Mouse (Mus musculus) stomach, embryonic 15.5 days (tissue): Measurements from ENCODE around the gene Kif26b. TPM values are rescaled to one million over a fixed set of nuclear protein-coding genes. Genes with fewer than 3 reads are reported as not detected.

Experiments used
- ATAC-seq: fragments of 200-750 bp; cut with Nextera tagmentation; 2 replicates; pipeline ENCODE4 v1.8.0; 2017; ENCODE audit warnings: low read depth, moderate number of reproducible peaks, moderate TSS enrichment; ENCODE audit not compliant: insufficient read depth, low FRiP score
- H3K27ac ChIP-seq: fragments of 300-500 bp; sonication (generic); 2 replicates; pipeline ENCODE4 v1.5.1; 2015; ENCODE audit warnings: mild to moderate bottlenecking, inconsistent platforms
- H3K27me3 ChIP-seq: fragments of 300-500 bp; sonication (generic); replicated peaks from 2 replicates; pipeline ENCODE4 v1.6.1; 2015; ENCODE audit warnings: inconsistent platforms
- H3K36me3 ChIP-seq: fragments of 300-500 bp; sonication (generic); 2 replicates; pipeline ENCODE4 v1.6.1; 2015; ENCODE audit warnings: inconsistent platforms
- H3K4me1 ChIP-seq: fragments of 300-500 bp; sonication (generic); 2 replicates; pipeline ENCODE4 v1.6.1; 2015; ENCODE audit warnings: inconsistent platforms
- H3K4me2 ChIP-seq: fragments of 300-500 bp; sonication (generic); 2 replicates; pipeline ENCODE4 v1.6.1; 2015; ENCODE audit warnings: mild to moderate bottlenecking, inconsistent platforms
- H3K4me3 ChIP-seq: fragments of 300-500 bp; sonication (generic); replicated peaks from 2 replicates; pipeline ENCODE4 v1.5.1; 2015; ENCODE audit warnings: inconsistent platforms
- H3K9ac ChIP-seq: fragments of 300-500 bp; sonication (generic); 2 replicates; pipeline ENCODE4 v1.6.1; 2015; ENCODE audit warnings: inconsistent platforms
- H3K9me3 ChIP-seq: fragments of 300-500 bp; sonication (generic); 2 replicates; pipeline ENCODE4 v1.6.1; 2016; ENCODE audit warnings: inconsistent platforms
- WGBS: fragments of 180-500 bp; shearing (Covaris S2); methylation state at CpG from one replicate; pipeline ENCODE4 v1.1.7; 2015; 5-methylcytosine and 5-hydroxymethylcytosine counted together
- polyA plus RNA-seq: library from polyadenylated mRNA; unstranded; fragments of >200 nt; fragmentation: Nextera tagmentation; extraction: Ambion mirVana; gene quantifications from 2 replicates; pipeline ENCODE4 v1.2.1, GENCODE M21; 2015

Gene Kif26b
- polyA plus RNA-seq, 1 experiment from 2014 or later = 3.4 TPM

GRCm38 (mm10) chr1:178840311-178840710, 311.4 kb downstream of the Kif26b start:
- H3K4me1 ChIP-seq = no peaks in the 10 kb centered on the region
- H3K27ac ChIP-seq = no peak overlapping the region
- H3K4me3 ChIP-seq = no peak overlapping the region
- 64% methylated on average over 7 of the region's 7 CpGs for WGBS
- H3K27me3 ChIP-seq = no peaks in the 10 kb centered on the region
- ATAC-seq = no peak
- no peak overlapping the region for H3K4me2 ChIP-seq
- no peaks in the 10 kb centered on the region for H3K9me3 ChIP-seq
- no peak overlapping the region for H3K9ac ChIP-seq
- H3K36me3 ChIP-seq = no peaks in the 10 kb centered on the region

GRCm38 (mm10) chr1:178844839-178845238, 315.9 kb downstream of the Kif26b start:
- no peak overlapping the region for H3K9ac ChIP-seq
- H3K4me1 ChIP-seq = no peaks in the 10 kb centered on the region
- no peak overlapping the region for H3K4me2 ChIP-seq
- H3K27me3 ChIP-seq = no peaks in the 10 kb centered on the region
- no peak overlapping the region for H3K4me3 ChIP-seq
- no peak for ATAC-seq
- no peaks in the 10 kb centered on the region for H3K36me3 ChIP-seq
- WGBS = 80% methylated on average over 6 of the region's 6 CpGs
- no peaks in the 10 kb centered on the region for H3K9me3 ChIP-seq
- no peak overlapping the region for H3K27ac ChIP-seq

- H3K4me1 ChIP-seq = no peaks in the 10 kb centered on the region
- no peak overlapping the region for H3K4me3 ChIP-seq
- H3K4me2 ChIP-seq = no peak overlapping the region
- H3K9ac ChIP-seq = no peak overlapping the region
- no peaks in the 10 kb centered on the region for H3K36me3 ChIP-seq
- WGBS = 69% methylated on average over 5 of the region's 5 CpGs
- H3K27me3 ChIP-seq = no peaks in the 10 kb centered on the region
- no peaks in the 10 kb centered on the region for H3K9me3 ChIP-seq
- H3K27ac ChIP-seq = no peak overlapping the region
- no peak for ATAC-seq
These were observed 318.6 kb downstream of the Kif26b start for GRCm38 (mm10) chr1:178847569-178847968.

GRCm38 (mm10) chr1:178848380-178849106, 319.6 kb downstream of the Kif26b start:
- Histone ChIP-seq H3K27ac (no peak overlapping the region), H3K9ac (no peak overlapping the region), H3K36me3 (no peaks in the 10 kb centered on the region), H3K9me3 (no peaks in the 10 kb centered on the region), H3K4me3 (no peak overlapping the region), H3K4me1 (no peaks in the 10 kb centered on the region), H3K27me3 (no peaks in the 10 kb centered on the region), H3K4me2 (no peak overlapping the region)
- 72% methylated on average over 5 of the region's 5 CpGs for WGBS
- ATAC-seq = no peak

- Histone ChIP-seq H3K4me1 (no peaks in the 10 kb centered on the region), H3K4me2 (no peak overlapping the region), H3K9ac (no peak overlapping the region), H3K27ac (no peak overlapping the region), H3K9me3 (no peaks in the 10 kb centered on the region), H3K36me3 (no peaks in the 10 kb centered on the region), H3K4me3 (no peak overlapping the region), H3K27me3 (no peaks in the 10 kb centered on the region)
- no peak for ATAC-seq
- 65% methylated on average over 1 of the region's 1 CpGs for WGBS
These were observed 321.6 kb downstream of the Kif26b start for GRCm38 (mm10) chr1:178850569-178850968.

GRCm38 (mm10) chr1:178854936-178855335, 326.0 kb downstream of the Kif26b start:
- no peaks in the 10 kb centered on the region for H3K27me3 ChIP-seq
- no peaks in the 10 kb centered on the region for H3K9me3 ChIP-seq
- no peak for ATAC-seq
- 86% methylated on average over 4 of the region's 4 CpGs for WGBS
- no peak overlapping the region for H3K9ac ChIP-seq
- H3K4me2 ChIP-seq = no peak overlapping the region
- H3K27ac ChIP-seq = no peak overlapping the region
- H3K36me3 ChIP-seq = no peaks in the 10 kb centered on the region
- H3K4me1 ChIP-seq = no peaks in the 10 kb centered on the region
- H3K4me3 ChIP-seq = no peak overlapping the region

GRCm38 (mm10) chr1:178855974-178856373, 327.0 kb downstream of the Kif26b start:
- Histone ChIP-seq H3K4me1 (peaks cover 2% of the 10 kb centered on the region; the same call in 1 of the 2 replicates), H3K4me3 (no peak overlapping the region), H3K9ac (no peak overlapping the region), H3K4me2 (no peak overlapping the region), H3K36me3 (no peaks in the 10 kb centered on the region), H3K27me3 (no peaks in the 10 kb centered on the region), H3K27ac (no peak overlapping the region), H3K9me3 (no peaks in the 10 kb centered on the region)
- ATAC-seq = no peak
- 61% methylated on average over 6 of the region's 6 CpGs for WGBS

- ATAC-seq = no peak
These were observed 331.9 kb downstream of the Kif26b start for GRCm38 (mm10) chr1:178860671-178861391.

GRCm38 (mm10) chr1:178861392-178861762, 332.5 kb downstream of the Kif26b start:
- no peak overlapping the region for H3K4me2 ChIP-seq
- H3K36me3 ChIP-seq = no peaks in the 10 kb centered on the region
- no peak overlapping the region for H3K27ac ChIP-seq
- no peak overlapping the region for H3K9ac ChIP-seq
- H3K9me3 ChIP-seq = no peaks in the 10 kb centered on the region
- no peak overlapping the region for H3K4me3 ChIP-seq
- no peaks in the 10 kb centered on the region for H3K27me3 ChIP-seq
- ATAC-seq = no peak
- H3K4me1 ChIP-seq = peaks cover 6% of the 10 kb centered on the region; the same call in 1 of the 2 replicates
- WGBS = 84% methylated on average over 8 of the region's 8 CpGs

More at GRCm38 (mm10) chr1:178860671-178861391, 331.9 kb downstream of the Kif26b start:
- Histone ChIP-seq H3K4me1 (peaks cover 6% of the 10 kb centered on the region; the same call in 1 of the 2 replicates), H3K27me3 (no peaks in the 10 kb centered on the region), H3K27ac (no peak overlapping the region), H3K4me3 (no peak overlapping the region), H3K9me3 (no peaks in the 10 kb centered on the region), H3K36me3 (no peaks in the 10 kb centered on the region), H3K4me2 (no peak overlapping the region), H3K9ac (no peak overlapping the region)
- 50% methylated on average over 8 of the region's 8 CpGs for WGBS

- no peaks in the 10 kb centered on the region for H3K36me3 ChIP-seq
- 82% methylated on average over 6 of the region's 6 CpGs for WGBS
- H3K4me1 ChIP-seq = peaks cover 6% of the 10 kb centered on the region; the same call in 1 of the 2 replicates
- no peak for ATAC-seq
- H3K27me3 ChIP-seq = no peaks in the 10 kb centered on the region
- no peak overlapping the region for H3K4me3 ChIP-seq
- no peak overlapping the region for H3K4me2 ChIP-seq
- no peak overlapping the region for H3K9ac ChIP-seq
- no peaks in the 10 kb centered on the region for H3K9me3 ChIP-seq
- no peak overlapping the region for H3K27ac ChIP-seq
These were observed 334.8 kb downstream of the Kif26b start for GRCm38 (mm10) chr1:178863756-178864155.

GRCm38 (mm10) chr1:178864297-178864696, 335.4 kb downstream of the Kif26b start:
- Histone ChIP-seq H3K36me3 (no peaks in the 10 kb centered on the region), H3K4me2 (no peak overlapping the region), H3K27me3 (no peaks in the 10 kb centered on the region), H3K9me3 (no peaks in the 10 kb centered on the region), H3K4me3 (no peak overlapping the region), H3K4me1 (peaks cover 6% of the 10 kb centered on the region; the same call in 1 of the 2 replicates), H3K27ac (no peak overlapping the region), H3K9ac (no peak overlapping the region)
- ATAC-seq = no peak
- 78% methylated on average over 4 of the region's 4 CpGs for WGBS

GRCm38 (mm10) chr1:178866757-178867156, 337.8 kb downstream of the Kif26b start:
- 87% methylated on average over 4 of the region's 4 CpGs for WGBS
- ATAC-seq = no peak
- Histone ChIP-seq H3K4me3 (no peak overlapping the region), H3K9ac (no peak overlapping the region), H3K9me3 (no peaks in the 10 kb centered on the region), H3K4me2 (no peak overlapping the region), H3K36me3 (no peaks in the 10 kb centered on the region), H3K27ac (no peak overlapping the region), H3K4me1 (no peaks in the 10 kb centered on the region), H3K27me3 (no peaks in the 10 kb centered on the region)
